Mouse (Mus musculus): ENCODE results near the gene Trpv1. TPM values are rescaled to one million over a fixed set of nuclear protein-coding genes. Genes with fewer than 3 reads are reported as not detected.

Gene Trpv1
- total RNA-seq, 2 experiments from 2014 or later = not detected

Other genes with a start within 250 kb of the Trpv1 start
- gene P2rx1, start 235.2 kb upstream of the Trpv1 start, total RNA-seq (2021) = under 1 TPM; 0.33 to 0.38 TPM
- gene Camkk1, start 215.3 kb upstream of the Trpv1 start, total RNA-seq (2021) = under 1 TPM; 0.84 to 1.00 TPM
- gene Ncbp3, start 186.5 kb upstream of the Trpv1 start, total RNA-seq (2021) = 1 to 10 TPM; 5.8 to 6.3 TPM
- under 1 TPM in 1 of 2 experiments, not detected in 1; 0.14 TPM for gene Itgae, start 143.7 kb upstream of the Trpv1 start, total RNA-seq (2021)
- gene Haspin, start 96.0 kb upstream of the Trpv1 start, total RNA-seq (2021) = under 1 TPM; 0.22 to 0.28 TPM
- gene P2rx5, start 73.9 kb upstream of the Trpv1 start, total RNA-seq (2021) = 10 to 100 TPM; 13.1 to 17.9 TPM
- 10 to 100 TPM; 82.2 to 94.1 TPM for gene Emc6, start 57.3 kb upstream of the Trpv1 start, total RNA-seq (2021)
- 10 to 100 TPM; 47.1 to 48.1 TPM for gene Tax1bp3, start 57.2 kb upstream of the Trpv1 start, total RNA-seq (2021)
- gene Ctns, start 35.2 kb upstream of the Trpv1 start, total RNA-seq (2021) = 10 to 100 TPM in 1 of 2 experiments, 1 to 10 TPM in 1; 8.3 to 13.3 TPM
- gene Shpk, start 34.8 kb upstream of the Trpv1 start, total RNA-seq (2021) = 1 to 10 TPM; 1.3 to 1.7 TPM
- gene Trpv3, start 33.1 kb downstream of the Trpv1 start, total RNA-seq (2021) = under 1 TPM in 1 of 2 experiments, not detected in 1; 0.05 TPM
- gene Aspa, start 95.3 kb downstream of the Trpv1 start, total RNA-seq (2021) = 1 to 10 TPM; 1.2 to 1.3 TPM
- not detected for gene Gm49340, start 95.4 kb downstream of the Trpv1 start, total RNA-seq (2021)
- not detected for gene Spata22, start 95.4 kb downstream of the Trpv1 start, total RNA-seq (2021)
- gene Olfr20, start 116.5 kb downstream of the Trpv1 start, total RNA-seq (2021) = not detected
- gene Olfr376, start 137.0 kb downstream of the Trpv1 start, total RNA-seq (2021) = not detected
- gene Olfr1, start 165.3 kb downstream of the Trpv1 start, total RNA-seq (2021) = not detected
- not detected for gene Olfr378, start 194.2 kb downstream of the Trpv1 start, total RNA-seq (2021)
- not detected for gene Olfr380, start 223.2 kb downstream of the Trpv1 start, total RNA-seq (2021)